Mouse (Mus musculus): ENCODE results near the gene Rplp2.
A peak's percentile ranks its signal among the peaks of the same experiment; 100 is the strongest.

Rplp2 gene

DNA sequence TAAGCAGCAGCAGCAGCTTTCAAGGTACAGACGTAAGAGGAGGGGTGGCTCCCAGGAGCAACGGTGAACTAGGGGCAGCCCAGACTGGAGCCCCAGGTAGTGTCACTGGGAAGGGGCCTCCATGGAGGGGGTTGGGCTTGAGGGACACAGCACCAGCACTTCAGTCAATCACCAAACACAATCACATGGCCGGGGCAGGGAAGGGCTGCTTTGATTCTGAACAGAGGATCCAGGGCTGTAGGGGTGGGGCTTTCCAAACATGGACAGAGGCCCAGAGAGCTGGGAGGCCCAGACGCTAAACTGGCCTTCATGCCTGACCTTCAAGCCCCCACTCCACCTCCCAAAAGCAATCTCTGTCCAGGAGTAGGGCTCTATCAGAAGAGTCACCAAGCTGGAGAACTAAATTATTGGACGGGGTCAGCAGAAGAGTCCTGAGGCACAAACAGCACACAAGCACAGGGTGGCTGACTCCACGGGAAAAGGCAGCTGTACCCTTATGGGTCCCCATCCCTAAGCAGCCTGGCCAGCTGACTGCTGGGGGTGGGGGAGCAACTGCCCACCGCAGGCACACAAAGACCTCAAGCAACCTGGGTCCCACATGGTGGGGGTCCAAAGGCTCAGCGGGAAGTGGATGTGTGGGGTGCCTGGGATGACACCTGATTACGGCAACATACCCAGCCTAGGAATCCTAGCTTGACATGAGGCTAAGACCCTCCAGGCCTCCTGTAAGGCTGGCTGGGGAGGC is 17.2 kb upstream of the Rplp2 start:
- ATAC-seq (ENCODE audit: insufficient number of reproducible peaks, low FRiP score, low TSS enrichment): no peak

DNA sequence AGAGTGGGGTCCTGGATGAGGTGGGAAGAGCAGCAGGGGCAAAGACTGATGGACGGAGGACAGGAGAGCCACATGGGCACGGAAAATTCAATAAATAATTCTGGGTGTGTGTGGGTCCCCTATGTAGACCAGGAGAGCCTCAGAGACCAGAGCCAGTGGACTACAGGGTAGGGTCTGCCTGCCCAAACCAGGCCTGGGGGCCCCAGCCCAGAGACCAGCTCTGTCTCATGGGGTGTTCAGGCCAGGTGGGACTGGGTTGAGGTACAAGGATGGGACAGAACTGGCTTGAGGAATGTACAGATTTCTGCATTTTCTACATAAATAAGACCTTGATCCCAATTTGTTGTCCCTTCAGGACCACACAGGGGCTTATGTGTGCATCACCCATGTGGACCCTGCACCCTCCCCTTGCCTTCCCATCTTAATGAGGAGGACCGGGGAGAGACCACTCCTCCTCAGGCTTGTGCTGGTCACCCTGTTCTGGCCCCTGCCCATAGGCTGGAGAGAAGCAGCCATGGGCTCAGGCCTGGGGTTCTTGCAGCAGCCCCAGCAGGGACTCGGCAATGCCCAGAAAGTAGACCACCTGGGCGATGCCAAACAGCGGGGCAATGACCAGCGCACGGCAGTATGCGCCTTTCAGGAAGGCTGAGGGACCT is 16.5 kb upstream of the Rplp2 start:
- ATAC-seq (ENCODE audit: insufficient number of reproducible peaks, low FRiP score, low TSS enrichment): no peak

DNA sequence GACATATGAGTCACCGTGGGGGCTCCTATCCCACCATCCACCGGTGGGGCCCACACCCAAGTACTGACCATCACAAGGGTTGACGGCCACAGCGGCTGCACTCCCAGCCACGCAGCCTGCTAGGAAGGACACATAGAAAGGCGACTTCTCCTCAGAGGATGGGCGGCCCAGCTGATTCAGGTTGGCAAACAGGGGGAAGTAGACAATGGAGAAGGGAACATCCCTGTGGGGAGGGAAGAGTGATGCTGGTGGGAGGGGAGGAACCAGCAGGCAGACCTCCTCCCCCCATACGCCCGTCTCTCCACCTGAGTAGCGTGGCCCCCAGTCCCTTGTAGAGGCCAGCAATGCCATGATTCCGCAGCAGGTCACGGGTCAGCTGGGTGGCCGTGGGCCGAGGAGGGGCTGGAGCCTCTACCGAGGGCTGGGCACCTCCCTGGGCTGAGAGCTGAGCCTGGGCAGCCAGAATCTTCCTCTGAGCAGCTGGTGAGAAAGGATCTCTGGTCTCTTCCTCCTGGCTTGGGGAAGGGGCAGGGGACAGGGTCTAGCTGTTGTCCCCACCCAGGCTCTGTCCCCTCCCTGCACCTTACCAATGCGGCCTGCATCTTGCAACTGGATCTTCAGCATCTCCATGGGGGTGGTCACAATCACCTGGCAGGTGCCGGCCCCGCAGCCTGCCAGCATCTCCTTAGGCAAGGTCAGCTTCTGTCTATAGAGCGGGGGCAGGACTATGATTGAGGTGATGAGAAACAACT is 15.6 kb upstream of the Rplp2 start:
- no peak for ATAC-seq (ENCODE audit: insufficient number of reproducible peaks, low FRiP score, low TSS enrichment)

DNA sequence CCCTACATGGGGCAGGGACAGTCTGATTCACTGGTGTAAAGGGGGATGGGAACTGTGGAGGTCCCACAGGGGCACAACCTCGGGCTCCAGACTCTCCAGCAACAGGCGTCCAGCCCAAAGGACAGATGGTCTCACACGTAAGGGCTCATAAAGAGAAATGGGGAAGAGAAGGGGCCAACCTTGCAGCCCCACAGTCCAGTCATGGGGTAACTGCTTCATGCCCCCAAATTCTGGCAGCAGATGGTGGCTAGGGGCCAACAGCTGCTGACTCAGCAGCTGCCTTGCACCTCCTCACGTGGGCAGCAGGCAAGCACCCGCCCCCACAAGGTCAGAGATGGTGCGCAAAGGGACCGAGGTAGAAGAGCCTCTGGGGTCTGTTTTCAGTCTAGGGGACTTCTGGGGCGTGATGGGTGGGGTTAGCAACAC is 15.0 kb upstream of the Rplp2 start:
- ATAC-seq (ENCODE audit: insufficient number of reproducible peaks, low FRiP score, low TSS enrichment): no peak

DNA sequence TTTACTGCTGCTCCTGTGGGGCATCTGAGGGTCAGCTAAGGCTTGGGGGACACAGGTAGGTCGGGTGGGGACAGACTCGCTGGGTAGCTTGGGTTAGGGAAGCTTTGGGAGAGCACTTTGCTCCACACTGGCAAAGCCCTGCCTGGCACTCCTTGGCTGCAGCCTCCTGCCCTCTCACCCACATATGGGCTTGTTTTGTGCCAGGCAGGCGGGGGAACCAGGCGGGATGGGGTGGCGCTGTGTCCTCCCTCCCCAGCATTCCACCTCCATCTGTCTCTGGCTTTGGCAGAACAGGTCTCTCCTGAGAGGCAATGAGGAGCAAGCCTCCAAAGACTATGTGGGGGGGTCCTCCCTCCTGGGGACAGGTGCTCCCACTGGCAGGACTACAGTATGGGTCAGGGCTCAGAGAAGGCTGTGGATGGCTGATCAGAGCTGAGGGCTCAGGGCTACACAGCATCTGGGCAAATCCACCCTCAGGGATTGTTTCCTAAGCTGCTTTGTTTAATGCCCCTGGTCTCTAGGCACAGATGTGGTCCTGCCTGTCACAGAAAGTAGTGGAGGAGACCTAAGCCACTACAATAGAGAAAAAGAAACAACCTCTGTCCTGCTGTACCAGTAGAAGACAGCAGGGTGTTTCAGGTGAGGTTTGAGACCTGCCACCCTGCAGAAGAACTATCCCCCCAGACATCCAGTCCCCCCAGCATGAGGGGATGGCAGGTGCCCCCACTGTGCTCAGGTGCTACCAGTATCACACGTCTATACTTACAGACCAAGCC is 14.2 kb upstream of the Rplp2 start:
- peak; percentile 29; the same call in 1 of the 2 replicates for ATAC-seq (ENCODE audit: insufficient number of reproducible peaks, low FRiP score, low TSS enrichment)

DNA sequence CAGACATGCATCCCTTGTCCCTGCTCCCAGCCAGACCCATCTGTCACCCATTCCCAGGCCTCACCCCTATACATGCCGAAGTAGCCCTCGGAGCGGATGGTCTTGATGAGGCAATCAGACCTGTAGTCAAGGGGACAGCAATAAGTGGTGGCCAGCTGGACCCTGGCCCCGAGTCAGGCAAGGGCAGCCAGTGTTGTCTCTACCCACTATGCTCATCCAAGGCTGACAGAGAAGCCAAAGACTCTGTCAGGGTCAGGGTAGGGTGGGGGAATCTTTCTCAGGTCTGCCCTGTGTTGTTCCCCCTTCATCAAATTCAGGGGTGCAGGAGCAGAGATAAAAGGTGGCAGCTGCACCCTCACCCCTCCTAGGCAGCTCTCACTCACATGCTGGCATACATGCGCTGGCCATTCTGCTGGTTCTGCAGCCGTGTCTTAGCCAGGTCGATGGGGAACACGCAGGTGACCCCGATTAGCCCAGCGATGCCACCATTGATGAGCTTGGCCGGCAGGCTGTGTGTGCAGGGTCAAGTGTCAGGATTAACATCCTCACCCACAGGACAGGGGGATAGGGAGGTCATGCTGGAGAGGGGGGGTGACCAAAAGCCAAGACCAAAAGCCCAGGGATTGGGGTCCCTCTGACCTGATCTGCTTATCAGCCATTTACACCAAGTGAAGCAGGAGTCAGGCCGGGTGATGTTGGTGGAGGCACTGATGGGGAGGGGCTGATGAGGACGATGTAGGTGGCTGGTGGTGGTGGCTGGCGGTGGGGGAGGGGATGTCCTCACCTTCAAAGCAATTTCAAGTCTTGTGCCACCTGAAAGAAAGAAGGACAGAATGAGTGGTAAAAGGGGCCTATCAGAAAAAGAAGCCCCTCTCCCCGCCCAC is 13.4 kb upstream of the Rplp2 start:
- no peak for ATAC-seq (ENCODE audit: insufficient number of reproducible peaks, low FRiP score, low TSS enrichment)

DNA sequence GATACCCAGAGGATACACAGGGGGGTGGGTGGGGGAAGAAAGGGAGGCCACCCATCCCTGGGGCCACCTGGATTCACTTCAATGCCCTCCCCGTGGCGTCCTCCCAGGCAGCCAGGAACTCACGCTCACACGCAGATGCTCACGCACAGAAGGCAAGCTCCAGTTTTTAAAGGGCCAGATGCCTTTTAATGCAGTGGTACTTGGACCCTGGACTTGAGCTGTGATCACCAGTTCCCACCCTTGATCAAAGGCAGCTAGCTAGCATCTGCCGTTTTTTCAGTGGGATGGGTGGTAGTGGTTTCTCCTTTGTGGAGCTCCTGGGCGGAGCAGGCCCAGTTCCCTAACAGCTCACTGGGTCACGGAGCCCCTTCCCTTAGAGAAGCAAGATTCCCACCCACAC is 12.7 kb upstream of the Rplp2 start:
- ATAC-seq (ENCODE audit: insufficient number of reproducible peaks, low FRiP score, low TSS enrichment): no peak

DNA sequence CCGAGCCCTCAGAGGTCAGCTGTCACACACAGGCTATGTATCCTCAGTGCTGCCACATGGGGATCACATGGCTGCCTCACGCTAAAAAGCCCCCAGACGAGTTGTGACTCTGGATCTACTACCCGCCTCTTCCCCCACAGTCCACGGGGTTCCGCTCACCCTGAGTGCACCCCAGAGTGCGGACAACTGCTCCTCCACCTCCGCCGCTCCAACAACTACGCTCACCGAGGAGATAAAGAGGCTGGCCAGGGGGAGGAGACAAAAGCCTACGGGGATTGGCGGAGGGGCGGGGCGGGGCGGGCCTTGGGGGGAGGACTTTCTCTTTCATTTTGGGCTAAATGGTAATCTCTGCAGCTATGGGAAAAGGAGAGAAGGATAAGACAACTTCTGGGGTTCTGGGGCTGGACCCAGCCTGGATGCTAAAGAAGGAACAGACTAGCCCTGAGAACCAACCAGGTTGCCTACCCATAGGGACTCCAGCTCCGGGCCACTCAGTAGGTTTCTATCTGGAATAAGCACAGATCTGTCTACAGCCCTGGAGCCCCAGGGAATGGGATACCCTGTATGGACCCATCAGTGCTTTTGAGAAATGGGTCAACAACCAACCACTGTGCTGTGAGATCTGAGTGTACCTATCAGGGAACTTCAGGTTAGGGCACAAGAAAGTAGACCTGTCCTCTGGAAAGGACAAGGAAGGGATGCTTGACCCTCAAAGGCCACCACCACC is 11.9 kb upstream of the Rplp2 start:
- ATAC-seq (ENCODE audit: insufficient number of reproducible peaks, low FRiP score, low TSS enrichment): no peak

DNA sequence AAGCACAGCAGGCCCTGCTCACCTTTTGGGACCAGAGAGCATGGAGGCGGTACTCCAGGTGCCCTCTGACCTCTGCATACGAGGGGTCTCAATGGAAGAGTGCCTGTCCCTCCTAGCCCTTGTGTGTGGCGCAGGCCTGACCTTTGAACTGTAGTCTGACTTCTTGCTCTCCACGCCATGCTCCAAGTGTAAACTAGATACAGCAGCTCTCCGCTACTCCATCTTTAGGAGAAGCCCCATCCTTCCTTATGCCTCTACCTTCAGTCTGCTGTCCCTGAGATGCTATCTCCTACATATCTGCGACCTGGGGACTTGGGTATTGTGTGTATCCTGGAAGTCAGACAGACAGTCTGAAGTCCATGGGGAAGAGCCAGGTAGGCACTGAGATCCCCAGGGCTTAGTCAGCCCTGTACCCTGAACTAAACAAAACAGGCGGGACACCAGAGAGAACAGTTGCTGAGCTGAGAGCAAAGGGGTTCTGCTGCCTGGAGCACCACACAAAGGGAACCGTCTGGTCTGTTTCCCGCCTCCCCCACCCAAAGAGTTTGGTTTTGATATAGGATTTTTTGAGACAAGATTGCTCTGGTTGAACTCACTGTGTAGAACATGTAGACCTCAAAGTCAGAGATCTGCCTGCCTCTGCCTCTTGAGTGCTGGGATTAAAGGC is 11.2 kb upstream of the Rplp2 start:
- ATAC-seq (ENCODE audit: insufficient number of reproducible peaks, low FRiP score, low TSS enrichment): no peak

DNA sequence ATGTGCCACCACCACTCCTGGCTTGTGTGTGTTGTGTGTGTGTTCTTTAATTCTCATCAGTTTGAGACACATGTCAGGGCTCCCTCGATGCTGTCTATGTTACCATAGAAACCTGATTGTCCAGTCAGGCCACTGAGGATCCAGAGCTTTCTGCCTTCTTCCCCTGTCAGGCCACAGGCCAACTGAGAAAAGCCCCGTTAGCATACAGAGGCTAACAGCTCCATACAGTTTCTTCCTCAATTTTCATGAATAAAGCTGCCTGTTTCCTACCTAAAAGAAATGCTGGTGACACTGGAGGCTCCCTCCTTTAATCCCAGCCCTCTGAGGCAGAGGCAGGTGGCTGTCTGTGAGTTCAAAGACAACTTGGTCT is 10.7 kb upstream of the Rplp2 start:
- no peak for ATAC-seq (ENCODE audit: insufficient number of reproducible peaks, low FRiP score, low TSS enrichment)

DNA sequence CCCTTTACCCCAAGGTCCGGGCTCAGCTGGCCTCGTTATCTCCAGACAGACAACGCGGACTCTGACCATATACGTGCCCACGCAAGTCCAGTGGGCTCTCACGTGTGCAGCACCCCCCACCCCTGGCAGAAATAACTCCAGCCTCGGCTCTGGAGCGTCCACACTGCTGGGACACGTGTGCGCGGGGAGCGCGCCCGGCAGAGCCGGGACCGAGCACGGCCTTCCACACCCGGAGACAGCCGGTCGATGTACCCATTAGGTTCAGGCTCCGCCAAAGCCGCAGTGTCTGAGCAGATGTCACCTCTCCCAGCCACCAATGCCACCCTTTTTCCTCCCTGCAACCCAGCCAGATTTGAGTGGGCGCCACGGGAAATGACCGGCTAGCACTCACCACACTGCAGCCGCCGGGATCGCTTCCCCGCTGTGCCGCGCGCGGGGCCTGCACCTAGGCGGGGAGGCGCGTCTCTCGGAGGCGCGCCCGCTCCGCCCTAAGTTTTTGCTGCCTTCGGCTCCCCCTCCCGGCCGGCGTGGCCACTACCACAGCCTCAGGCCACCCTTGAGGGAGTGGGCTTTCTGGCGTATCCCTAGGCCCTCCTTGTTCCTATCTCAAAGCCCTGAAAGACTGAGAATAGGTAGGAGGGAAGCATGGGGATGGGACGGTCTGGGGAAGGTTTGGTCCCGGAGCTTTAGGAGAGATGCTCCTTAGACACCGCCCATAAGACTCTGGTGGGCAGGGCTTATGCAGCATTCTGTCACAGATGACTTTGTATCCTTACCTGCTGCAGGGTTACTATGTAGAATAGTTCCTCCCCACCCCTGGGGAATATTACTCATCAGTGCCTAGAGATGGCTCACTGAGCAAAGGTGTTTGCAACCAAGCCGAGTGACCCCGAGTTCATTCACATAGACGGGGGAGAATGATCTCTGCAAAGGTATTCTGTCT is 9.7 kb upstream of the Rplp2 start, which contains the start of gene Slc25a22:
Gene Slc25a22, minus strand, starts transcription at position 715 of the 943 bp plus-strand sequence.
- ATAC-seq (ENCODE audit: insufficient number of reproducible peaks, low FRiP score, low TSS enrichment): peak; percentile 18; the same call in 1 of the 2 replicates

DNA sequence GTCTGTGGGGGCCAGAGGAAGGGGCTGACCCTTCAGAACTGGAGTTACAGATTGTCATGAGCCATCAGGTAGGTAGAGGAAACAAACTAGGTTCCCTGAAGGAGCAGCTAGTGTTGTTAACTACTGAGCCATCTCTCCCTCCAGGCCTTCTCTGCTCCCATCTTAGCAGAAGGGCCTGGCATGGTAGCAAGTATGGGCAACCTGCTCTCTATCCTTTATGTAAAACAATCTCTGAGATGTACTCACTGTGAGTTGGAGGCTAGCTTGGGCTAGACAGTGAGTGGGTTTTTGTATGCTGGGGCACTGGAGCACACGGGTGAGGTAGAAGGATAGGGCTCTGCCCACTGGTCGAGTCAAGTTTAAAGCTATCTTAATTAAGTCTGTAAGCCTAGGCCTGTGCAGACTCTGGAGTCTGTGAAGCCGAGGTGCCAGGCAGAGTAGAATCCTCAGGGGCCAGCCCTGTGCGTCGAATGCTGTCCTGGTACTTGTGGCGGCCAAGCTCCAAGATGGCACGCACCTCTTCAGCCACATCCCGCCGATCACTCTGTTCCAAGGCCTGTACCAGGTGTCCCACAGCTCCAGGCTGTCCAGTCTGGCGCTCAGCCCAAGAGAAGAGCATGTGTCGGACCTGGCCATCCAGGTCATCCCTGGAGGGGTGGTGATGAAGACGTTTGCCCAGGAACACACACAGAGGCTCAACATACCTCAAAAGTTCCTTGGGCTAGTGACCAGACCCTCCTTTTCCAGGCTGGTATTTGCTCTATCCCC is 8.8 kb upstream of the Rplp2 start:
- peak; percentile 15; the same call in 1 of the 2 replicates for ATAC-seq (ENCODE audit: insufficient number of reproducible peaks, low FRiP score, low TSS enrichment)

DNA sequence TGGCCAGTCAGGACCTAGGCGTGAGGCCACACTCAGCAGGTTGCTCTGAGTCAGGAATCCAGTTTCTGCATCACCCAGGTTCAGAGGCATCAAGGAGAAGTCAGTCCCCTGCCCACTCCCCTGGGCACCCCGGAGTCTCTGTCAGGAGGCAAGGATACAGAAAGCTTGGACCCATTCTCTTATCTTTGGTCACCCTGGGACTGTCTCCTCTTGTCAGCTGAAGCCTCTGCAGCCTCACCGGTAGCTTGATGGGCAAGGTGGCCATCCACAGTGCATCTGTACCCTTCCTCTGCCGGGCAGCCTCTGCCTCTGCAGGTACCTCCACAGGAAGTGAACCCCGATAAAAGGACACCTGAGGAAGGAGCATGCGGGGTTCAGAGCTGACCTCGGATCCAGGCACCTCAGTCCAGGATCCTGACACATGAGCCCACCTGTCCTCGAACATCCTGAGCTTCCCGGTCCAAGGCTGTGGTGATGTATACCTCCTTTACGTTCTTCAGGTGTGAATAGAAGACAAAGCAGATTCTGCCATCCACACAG is 8.0 kb upstream of the Rplp2 start:
- no peak for ATAC-seq (ENCODE audit: insufficient number of reproducible peaks, low FRiP score, low TSS enrichment)

DNA sequence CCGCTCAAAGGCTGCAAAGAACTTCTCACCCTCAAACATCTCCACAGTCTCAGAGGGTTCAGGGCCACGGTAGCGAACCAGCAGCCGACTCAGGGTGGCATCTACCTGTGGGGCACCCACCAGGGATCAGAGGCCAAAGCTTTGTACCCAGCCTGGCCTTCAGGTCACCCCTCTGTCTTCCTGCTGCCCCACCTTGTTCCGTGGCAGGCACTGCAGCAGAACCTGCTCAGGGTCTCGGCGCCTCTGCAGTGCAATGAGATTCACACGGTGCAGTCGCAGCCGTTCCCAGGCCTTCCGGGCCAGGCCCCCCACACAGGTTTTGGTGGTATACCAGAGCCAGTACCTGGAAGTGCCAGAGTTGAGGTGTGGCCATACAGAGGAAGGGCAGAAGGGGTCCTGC is 7.4 kb upstream of the Rplp2 start:
- ATAC-seq (ENCODE audit: insufficient number of reproducible peaks, low FRiP score, low TSS enrichment): no peak

DNA sequence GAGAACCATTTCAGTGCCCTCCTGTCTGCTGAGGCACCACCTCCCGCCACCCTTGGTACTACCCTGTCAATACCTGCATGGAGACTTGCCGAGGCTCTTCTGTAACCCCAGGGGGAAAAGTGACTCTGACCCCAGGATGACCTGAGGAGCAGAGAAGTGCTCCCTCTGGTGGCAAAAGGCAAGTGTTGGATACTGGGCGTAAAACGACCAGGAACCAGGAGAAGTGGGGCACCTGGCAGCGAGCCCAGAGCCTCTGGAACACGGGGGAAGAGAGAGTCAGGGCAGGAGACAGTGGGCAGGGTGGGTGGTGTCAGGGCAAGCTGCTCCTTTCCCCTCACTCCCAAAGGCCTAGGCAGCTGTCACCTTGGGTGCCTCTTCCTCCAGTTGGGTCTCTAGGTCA is 6.6 kb upstream of the Rplp2 start:
- no peak for ATAC-seq (ENCODE audit: insufficient number of reproducible peaks, low FRiP score, low TSS enrichment)

DNA sequence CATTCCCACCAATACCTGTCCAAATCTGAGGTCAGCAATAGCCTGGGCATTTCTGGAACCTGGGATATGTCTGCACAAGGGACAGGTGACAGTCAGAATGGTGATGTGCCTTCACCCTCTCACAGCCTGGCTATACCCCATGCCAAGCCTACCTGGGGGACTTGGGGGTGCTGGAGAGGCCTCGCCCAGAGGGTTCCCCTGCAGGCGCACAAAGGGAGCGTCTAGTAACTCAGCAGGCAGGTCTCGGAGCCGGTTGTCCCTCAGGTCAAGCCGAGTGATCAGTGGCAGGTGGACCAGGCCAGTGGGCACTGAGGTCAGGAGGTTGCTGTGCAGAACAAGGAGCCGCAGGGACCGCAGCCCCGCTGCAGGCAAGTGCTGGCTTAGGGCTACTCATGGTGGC is 5.7 kb upstream of the Rplp2 start:
- no peak for ATAC-seq (ENCODE audit: insufficient number of reproducible peaks, low FRiP score, low TSS enrichment)

All from cerebellum, adult (tissue).